Mouse (Mus musculus): Measurements from ENCODE around the gene Rnf144a. TPM values are rescaled to one million over a fixed set of nuclear protein-coding genes. Genes with fewer than 3 reads are reported as not detected.
A peak's percentile ranks its signal among the peaks of the same experiment; 100 is the strongest.

The Rnf144a gene
- polyA plus RNA-seq, 1 experiment from 2014 or later = 48.3 TPM

GRCm38 (mm10) chr12:26366372-26366771 is 48.7 kb downstream of the Rnf144a start:
- Histone ChIP-seq H3K27ac (no peak overlapping the region), H3K4me3 (no peak overlapping the region), H3K27me3 (no peaks in the 10 kb centered on the region), H3K36me3 (0 out of 2 replicates have a peak, but pooled peaks cover 16% of the 10 kb centered on the region), H3K9ac (no peak overlapping the region), H3K4me1 (peaks cover 6% of the 10 kb centered on the region; the same call in 1 of the 2 replicates), H3K4me2 (no peak overlapping the region), H3K9me3 (no peaks in the 10 kb centered on the region)
- no peak for ATAC-seq (ENCODE audit: insufficient number of reproducible peaks, insufficient read depth, low FRiP score, low TSS enrichment, low read depth)
- WGBS = 77% methylated on average over 4 of the region's 4 CpGs

DNA sequence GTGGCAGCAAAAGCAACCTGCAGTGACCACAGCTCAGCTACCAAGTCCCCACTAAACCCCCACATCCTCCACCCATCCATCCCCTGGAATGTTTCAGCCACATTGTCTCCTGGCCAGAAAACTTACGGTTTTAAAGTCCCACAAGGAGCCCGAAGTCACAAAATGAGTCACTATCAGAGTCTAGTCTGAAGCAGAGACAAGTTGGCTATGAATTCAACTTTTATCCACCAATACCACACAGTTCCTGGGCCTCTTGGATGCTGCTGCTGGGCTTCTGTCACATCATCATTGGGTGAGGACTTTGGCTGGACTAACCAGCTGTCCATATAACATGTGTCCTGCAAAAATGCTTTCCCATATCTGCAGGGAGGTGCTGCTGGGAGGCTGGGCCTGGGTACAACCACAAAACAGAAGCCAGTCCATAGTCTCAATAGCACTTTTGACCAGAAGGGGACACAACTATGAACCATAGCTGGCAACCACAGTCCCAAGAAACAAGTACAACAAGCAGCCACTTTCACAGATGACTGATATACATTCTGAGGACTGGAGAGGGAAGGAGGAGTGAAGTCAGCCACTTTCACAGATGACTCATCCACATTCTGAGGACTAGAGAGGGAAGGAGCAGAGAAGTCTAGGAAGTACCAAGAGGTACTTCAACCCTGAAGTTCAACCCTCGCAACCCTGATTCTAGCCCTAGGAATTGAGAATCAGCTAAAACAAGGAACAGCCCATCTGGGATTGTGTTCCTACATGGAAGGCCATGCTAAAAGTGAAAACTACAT is 49.3 kb downstream of the Rnf144a start:
- 88% methylated on average over 3 of the region's 3 CpGs for WGBS
- Histone ChIP-seq H3K9me3 (no peaks in the 10 kb centered on the region), H3K27me3 (no peaks in the 10 kb centered on the region), H3K9ac (no peak overlapping the region), H3K36me3 (0 out of 2 replicates have a peak, but pooled peaks cover 10% of the 10 kb centered on the region), H3K4me1 (peaks cover 6% of the 10 kb centered on the region; the same call in 1 of the 2 replicates), H3K4me2 (no peak overlapping the region), H3K4me3 (no peak overlapping the region), H3K27ac (no peak overlapping the region)
- ATAC-seq (ENCODE audit: insufficient number of reproducible peaks, insufficient read depth, low FRiP score, low TSS enrichment, low read depth) = no peak

DNA sequence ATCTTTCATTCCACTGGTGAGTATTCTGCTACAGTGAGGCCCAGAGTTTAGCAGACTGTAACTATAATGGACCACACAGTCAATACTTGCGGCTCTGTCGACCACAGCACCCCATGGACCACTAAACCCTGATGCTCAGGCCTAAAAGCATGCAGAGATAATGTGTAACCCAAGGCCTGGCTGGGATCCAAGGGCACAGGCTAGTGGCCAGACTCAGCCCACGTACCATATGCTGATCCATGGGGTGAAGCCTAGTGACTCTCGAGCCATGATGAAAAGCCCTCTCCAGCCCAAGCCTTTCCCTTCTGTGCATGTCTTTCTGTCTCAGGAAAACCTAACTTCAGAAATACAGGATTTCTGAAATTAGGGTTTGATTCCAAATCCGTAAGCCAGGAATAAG is 50.2 kb downstream of the Rnf144a start:
- H3K4me1 ChIP-seq = peaks cover 6% of the 10 kb centered on the region; the same call in 1 of the 2 replicates
- H3K27me3 ChIP-seq = no peaks in the 10 kb centered on the region
- 0 out of 2 replicates have a peak, but pooled peaks cover 10% of the 10 kb centered on the region for H3K36me3 ChIP-seq
- no peak overlapping the region for H3K9ac ChIP-seq
- 89% methylated on average over 5 of the region's 5 CpGs for WGBS
- ATAC-seq (ENCODE audit: insufficient number of reproducible peaks, insufficient read depth, low FRiP score, low TSS enrichment, low read depth) = no peak
- no peak overlapping the region for H3K4me2 ChIP-seq
- H3K27ac ChIP-seq = no peak overlapping the region
- H3K9me3 ChIP-seq = no peaks in the 10 kb centered on the region
- H3K4me3 ChIP-seq = no peak overlapping the region

GRCm38 (mm10) chr12:26360946-26361523 is 54.0 kb downstream of the Rnf144a start:
- 78% methylated on average over 10 of the region's 10 CpGs for WGBS
- no peak for ATAC-seq (ENCODE audit: insufficient number of reproducible peaks, insufficient read depth, low FRiP score, low TSS enrichment, low read depth)
- Histone ChIP-seq H3K27me3 (no peaks in the 10 kb centered on the region), H3K9me3 (no peaks in the 10 kb centered on the region), H3K4me2 (no peak overlapping the region), H3K36me3 (peaks cover 16% of the 10 kb centered on the region), H3K4me3 (no peak overlapping the region), H3K4me1 (peaks cover 13% of the 10 kb centered on the region; the same call in 1 of the 2 replicates), H3K27ac (no peak overlapping the region; the same call in 1 of the 2 replicates), H3K9ac (no peak overlapping the region)

DNA sequence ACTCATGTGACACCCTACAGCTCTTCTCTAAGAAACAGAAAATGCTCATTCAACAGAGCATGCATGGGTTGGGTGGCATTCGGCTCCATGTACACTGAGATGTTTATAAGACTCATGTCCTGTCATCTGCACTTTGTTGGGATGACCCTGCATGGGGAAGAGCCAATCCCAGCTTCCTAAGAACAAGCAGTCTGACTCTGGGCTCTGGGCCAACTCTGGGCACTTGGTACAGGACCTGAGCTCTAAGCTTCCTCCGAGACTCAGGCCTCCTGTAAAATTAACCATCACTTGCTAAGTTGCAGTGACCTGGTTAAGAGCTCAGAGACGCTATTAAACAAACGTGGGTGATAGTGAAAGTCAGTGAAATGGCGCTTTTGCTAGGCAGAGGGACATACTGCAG is 55.2 kb downstream of the Rnf144a start:
- Histone ChIP-seq H3K27ac (no peak overlapping the region), H3K4me1 (peaks cover 11% of the 10 kb centered on the region; the same call in 1 of the 2 replicates), H3K9me3 (no peaks in the 10 kb centered on the region), H3K4me3 (no peak overlapping the region), H3K9ac (no peak overlapping the region), H3K27me3 (no peaks in the 10 kb centered on the region), H3K4me2 (no peak overlapping the region), H3K36me3 (peaks cover 16% of the 10 kb centered on the region)
- no peak for ATAC-seq (ENCODE audit: insufficient number of reproducible peaks, insufficient read depth, low FRiP score, low TSS enrichment, low read depth)
- 85% methylated on average over 5 of the region's 5 CpGs for WGBS

- Histone ChIP-seq H3K9me3 (no peaks in the 10 kb centered on the region), H3K9ac (no peak overlapping the region), H3K27ac (no peak overlapping the region), H3K27me3 (no peaks in the 10 kb centered on the region), H3K36me3 (peaks cover 16% of the 10 kb centered on the region), H3K4me2 (no peak overlapping the region), H3K4me3 (no peak overlapping the region), H3K4me1 (peaks cover 9% of the 10 kb centered on the region; the same call in 1 of the 2 replicates)
- 93% methylated on average over 2 of the region's 2 CpGs for WGBS
- no peak for ATAC-seq (ENCODE audit: insufficient number of reproducible peaks, insufficient read depth, low FRiP score, low TSS enrichment, low read depth)
Observed at GRCm38 (mm10) chr12:26359241-26359640, 55.8 kb downstream of the Rnf144a start.

DNA sequence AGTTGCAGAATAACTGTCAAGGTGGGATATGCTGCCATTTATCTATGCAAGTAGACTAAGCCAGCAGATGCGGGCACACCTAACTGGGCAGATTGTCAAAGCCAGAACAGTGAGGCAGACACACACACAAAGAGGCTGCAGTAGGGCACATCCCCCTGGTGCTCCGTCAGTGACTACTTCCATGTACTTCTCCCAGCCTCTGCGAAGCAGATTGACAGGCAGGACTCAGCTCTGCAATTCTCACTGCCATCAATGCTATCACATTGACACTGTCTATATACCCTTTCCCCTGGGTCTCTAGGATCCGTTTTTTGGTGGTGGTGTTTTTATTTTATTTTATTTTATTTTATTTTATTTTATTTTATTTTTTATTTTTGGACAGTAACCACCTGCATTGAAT is 57.8 kb downstream of the Rnf144a start:
- H3K4me2 ChIP-seq = no peak overlapping the region
- peaks cover 16% of the 10 kb centered on the region for H3K36me3 ChIP-seq
- ATAC-seq (ENCODE audit: insufficient number of reproducible peaks, insufficient read depth, low FRiP score, low TSS enrichment, low read depth) = no peak
- no peak overlapping the region for H3K27ac ChIP-seq
- H3K27me3 ChIP-seq = no peaks in the 10 kb centered on the region
- H3K4me1 ChIP-seq = peaks cover 7% of the 10 kb centered on the region; the same call in 1 of the 2 replicates
- H3K9me3 ChIP-seq = no peaks in the 10 kb centered on the region
- no peak overlapping the region for H3K9ac ChIP-seq
- H3K4me3 ChIP-seq = no peak overlapping the region
- WGBS = 90% methylated on average over 4 of the region's 4 CpGs

GRCm38 (mm10) chr12:26356191-26356590 is 58.9 kb downstream of the Rnf144a start:
- WGBS = 73% methylated on average over 7 of the region's 7 CpGs
- peaks cover 12% of the 10 kb centered on the region; the same call in 1 of the 2 replicates for H3K4me1 ChIP-seq
- no peaks in the 10 kb centered on the region for H3K27me3 ChIP-seq
- no peak overlapping the region for H3K4me2 ChIP-seq
- peaks cover 16% of the 10 kb centered on the region for H3K36me3 ChIP-seq
- no peak overlapping the region for H3K27ac ChIP-seq
- H3K9me3 ChIP-seq = no peaks in the 10 kb centered on the region
- ATAC-seq (ENCODE audit: insufficient number of reproducible peaks, insufficient read depth, low FRiP score, low TSS enrichment, low read depth) = no peak
- H3K9ac ChIP-seq = no peak overlapping the region
- no peak overlapping the region for H3K4me3 ChIP-seq

DNA sequence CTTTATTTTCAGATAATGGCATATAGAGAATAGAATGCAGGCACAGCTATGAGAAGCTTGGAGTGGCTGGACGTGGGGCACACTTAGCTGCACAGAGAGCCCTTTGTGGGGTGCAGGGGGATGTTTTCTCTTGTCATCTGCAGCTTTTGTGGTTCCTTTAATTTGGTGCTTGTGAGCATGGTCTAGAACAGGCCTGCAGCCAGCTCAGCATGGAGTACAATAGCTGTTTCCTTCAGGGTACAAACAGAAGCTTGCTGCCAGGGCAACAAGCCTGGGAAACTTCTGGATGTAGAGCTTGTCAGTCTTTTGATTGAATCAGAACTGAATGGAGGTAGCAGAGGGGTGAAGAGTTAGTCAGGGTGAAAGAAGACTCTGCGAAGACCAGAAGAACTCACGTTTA is 63.7 kb downstream of the Rnf144a start:
- Histone ChIP-seq H3K36me3 (peaks cover 6% of the 10 kb centered on the region; the same call in 1 of the 2 replicates), H3K27me3 (no peaks in the 10 kb centered on the region), H3K4me1 (peaks cover 8% of the 10 kb centered on the region; the same call in 1 of the 2 replicates), H3K9me3 (no peaks in the 10 kb centered on the region), H3K9ac (no peak overlapping the region), H3K4me3 (no peak overlapping the region), H3K27ac (no peak overlapping the region), H3K4me2 (no peak overlapping the region)
- 72% methylated on average over 3 of the region's 3 CpGs for WGBS
- no peak for ATAC-seq (ENCODE audit: insufficient number of reproducible peaks, insufficient read depth, low FRiP score, low TSS enrichment, low read depth)

- ATAC-seq (ENCODE audit: insufficient number of reproducible peaks, insufficient read depth, low FRiP score, low TSS enrichment, low read depth) = no peak
- H3K36me3 ChIP-seq = peaks cover under 1% of the 10 kb centered on the region; the same call in 1 of the 2 replicates
Observed at GRCm38 (mm10) chr12:26344408-26344807, 70.6 kb downstream of the Rnf144a start.

DNA sequence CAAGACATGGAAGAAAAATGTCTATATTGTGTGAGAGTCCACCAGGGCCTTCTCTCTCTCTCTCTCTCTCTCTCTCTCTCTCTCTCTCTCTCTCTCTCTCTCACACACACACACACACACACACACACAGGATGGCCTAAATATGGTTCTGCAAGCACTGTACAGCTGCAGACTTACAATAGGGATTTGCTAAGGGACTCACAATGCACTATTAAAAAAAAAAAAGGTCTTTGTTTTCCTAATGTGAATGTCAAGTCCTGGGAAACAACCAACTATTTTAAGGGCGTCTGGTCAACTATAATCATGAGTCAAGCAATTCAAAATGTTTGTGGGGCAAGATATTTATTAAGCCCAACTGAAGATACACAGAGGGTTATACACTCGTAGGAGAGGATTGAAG is 71.9 kb downstream of the Rnf144a start:
- H3K9ac ChIP-seq = no peak overlapping the region
- no peaks in the 10 kb centered on the region for H3K27me3 ChIP-seq
- no peak overlapping the region for H3K4me3 ChIP-seq
- peaks cover 9% of the 10 kb centered on the region for H3K4me1 ChIP-seq
- H3K27ac ChIP-seq = no peak overlapping the region
- 75% methylated on average over 2 of the region's 2 CpGs for WGBS
- H3K4me2 ChIP-seq = no peak overlapping the region
- peaks cover 10% of the 10 kb centered on the region for H3K36me3 ChIP-seq
- ATAC-seq (ENCODE audit: insufficient number of reproducible peaks, insufficient read depth, low FRiP score, low TSS enrichment, low read depth) = no peak
- no peaks in the 10 kb centered on the region for H3K9me3 ChIP-seq

More at GRCm38 (mm10) chr12:26344408-26344807, 70.6 kb downstream of the Rnf144a start:
- H3K4me3 ChIP-seq = no peak overlapping the region
- 89% methylated on average over 5 of the region's 5 CpGs for WGBS
- H3K27me3 ChIP-seq = no peaks in the 10 kb centered on the region
- no peak overlapping the region for H3K9ac ChIP-seq
- H3K27ac ChIP-seq = no peak overlapping the region
- no peak overlapping the region for H3K4me2 ChIP-seq
- no peaks in the 10 kb centered on the region for H3K9me3 ChIP-seq
- peaks cover 9% of the 10 kb centered on the region for H3K4me1 ChIP-seq

GRCm38 (mm10) chr12:26342663-26343062 is 72.4 kb downstream of the Rnf144a start:
- no peaks in the 10 kb centered on the region for H3K27me3 ChIP-seq
- ATAC-seq (ENCODE audit: insufficient number of reproducible peaks, insufficient read depth, low FRiP score, low TSS enrichment, low read depth) = no peak

More at GRCm38 (mm10) chr12:26342663-26343062, 72.4 kb downstream of the Rnf144a start:
- Histone ChIP-seq H3K4me3 (no peak overlapping the region), H3K9me3 (no peaks in the 10 kb centered on the region), H3K36me3 (peaks cover 14% of the 10 kb centered on the region), H3K4me1 (peaks cover 9% of the 10 kb centered on the region), H3K27ac (peak overlapping the region; percentile 39; the same call in 1 of the 2 replicates), H3K9ac (no peak overlapping the region), H3K4me2 (no peak overlapping the region)
- WGBS = 91% methylated on average over 3 of the region's 3 CpGs

All from embryonic facial prominence, embryonic 13.5 days (tissue).